In the genomic region with DNA sequence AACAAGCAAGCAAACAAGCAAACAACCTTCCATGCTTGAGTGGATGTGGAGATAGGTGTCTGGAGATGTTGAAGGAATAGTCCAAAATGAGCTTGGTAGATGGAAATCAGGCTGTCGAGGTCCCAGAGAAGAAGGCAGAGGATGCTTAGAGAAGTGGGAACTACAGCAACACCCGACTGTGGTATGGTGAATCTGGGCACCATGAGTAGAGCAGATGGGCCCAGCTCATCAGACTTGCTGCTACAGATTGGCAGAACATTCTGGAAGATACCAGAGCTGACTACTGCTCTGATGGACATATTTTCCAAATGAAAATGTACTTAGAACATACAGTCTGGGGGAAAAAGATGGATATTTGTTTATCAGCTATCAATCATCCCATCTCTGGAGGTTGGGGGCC, we compare ENCODE assay signal across 18 mouse cellular contexts.
"Had no signal": no experiment of that assay in that cellular context is flagged by ENCODE, and none has a peak within 500 bp of the region (broad histone marks: within the 10 kb centered on the region; RNA-seq: fewer than 3 reads in every experiment).

No protein-coding gene starts in this region.

- H3K9me3 ChIP-seq: intestine, embryonic 15.5 days; limb, embryonic 12.5 days; liver, embryonic 13.5 days; lung, embryonic 15.5 days; megakaryocyte, embryonic 14.5 days; midbrain, embryonic 12.5 days had no signal

- H3K4me3 ChIP-seq: intestine, embryonic 15.5 days; left cerebral cortex, adult 2 months; limb, embryonic 12.5 days; liver, embryonic 13.5 days; lung, embryonic 15.5 days; megakaryocyte, embryonic 14.5 days; midbrain, embryonic 12.5 days had no signal

- H3K4me2 ChIP-seq: intestine, embryonic 15.5 days; limb, embryonic 12.5 days; liver, embryonic 13.5 days; lung, embryonic 15.5 days; midbrain, embryonic 12.5 days had no signal

- H3K9ac ChIP-seq: intestine, embryonic 15.5 days; limb, embryonic 12.5 days; liver, embryonic 13.5 days; liver, postnatal 0 days; lung, embryonic 15.5 days; midbrain, embryonic 12.5 days had no signal

- DNase-seq: kidney, adult 18-20 months; kidney, postnatal 10 days; kidney, postnatal 4 days; liver; liver, embryonic 13.5 days; liver, postnatal 0 days; lung, postnatal 14 days; right cerebral cortex, postnatal 25 days; thymus, adult 18-20 months; thymus, postnatal 14 days had no signal

- H3K36me3 ChIP-seq: intestine, embryonic 15.5 days; limb, embryonic 12.5 days; liver, embryonic 13.5 days; lung, embryonic 15.5 days; midbrain, embryonic 12.5 days had no signal

- H3K27me3 ChIP-seq: intestine, embryonic 15.5 days; limb, embryonic 12.5 days; liver, embryonic 13.5 days; lung, embryonic 15.5 days; megakaryocyte, embryonic 14.5 days; midbrain, embryonic 12.5 days had no signal

- H3K4me1 ChIP-seq: intestine, embryonic 15.5 days; limb, embryonic 12.5 days; liver, embryonic 13.5 days; lung, embryonic 15.5 days; megakaryocyte, embryonic 14.5 days; midbrain, embryonic 12.5 days had no signal

- ATAC-seq: intestine, embryonic 15.5 days; liver, postnatal 0 days; midbrain, embryonic 16.5 days had no signal

- H3K27ac ChIP-seq: intestine, embryonic 15.5 days; left cerebral cortex, adult 2 months; limb, embryonic 12.5 days; liver, embryonic 13.5 days; lung, embryonic 15.5 days; macrophage; midbrain, embryonic 12.5 days had no signal
